Mouse (Mus musculus): ENCODE measurements around the gene Flt4.

Flt4 gene

GRCm38 (mm10) chr11:49699079-49699478, 90.0 kb downstream of the Flt4 start:
- no peak for DNase-seq (ENCODE audit: low spot score)

- no peak for DNase-seq (ENCODE audit: low spot score)
Measured at GRCm38 (mm10) chr11:49702014-49702413, 93.0 kb downstream of the Flt4 start.

Measured in embryo, embryonic 10.5 days (tissue).